Mouse (Mus musculus): ENCODE measurements around the gene Ctsh. TPM values are rescaled to one million over a fixed set of nuclear protein-coding genes. Genes with fewer than 3 reads are reported as not detected.

The Ctsh gene
- total RNA-seq, 2 experiments from 2014 or later, result 42.1 to 46.6 TPM

- intact Hi-C loops (cut with DNase I), result no loop called here
- no peak for DNase-seq
These were observed 53.0 kb downstream of the Ctsh start for GRCm38 (mm10) chr9:90106915-90107314.

- no peak for DNase-seq
- intact Hi-C loops (cut with DNase I), result no loop called here
These were observed 54.3 kb downstream of the Ctsh start for GRCm38 (mm10) chr9:90108272-90108671.

- intact Hi-C loops (cut with DNase I), result no loop called here
- DNase-seq, result no peak
These were observed 55.4 kb downstream of the Ctsh start for GRCm38 (mm10) chr9:90109386-90109785.

DNA sequence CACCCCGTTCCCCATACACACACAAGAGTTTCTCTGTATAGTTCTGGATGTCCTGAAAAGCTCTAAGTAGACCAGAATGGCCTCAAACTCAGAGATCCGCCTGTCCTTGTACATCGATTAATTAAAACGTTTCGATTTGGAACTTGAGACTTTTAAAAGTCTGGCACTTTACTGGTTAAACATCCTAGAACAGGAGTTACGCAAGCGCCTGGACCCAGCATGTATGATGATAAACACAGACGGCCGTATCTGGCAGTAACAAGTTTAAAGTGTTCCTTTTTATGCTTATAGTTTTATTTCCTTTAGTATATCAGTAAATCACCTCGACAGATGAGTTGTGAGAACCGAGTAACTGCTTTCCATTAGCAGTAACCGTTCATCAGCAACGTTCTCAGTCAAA, 59.2 kb downstream of the Ctsh start:
- intact Hi-C loops (cut with DNase I), result loop anchor here (1.0 kb wide), 1 partner anchor 13 kb away; no protein-coding TSS in a partner anchor
- DNase-seq, result no peak

DNA sequence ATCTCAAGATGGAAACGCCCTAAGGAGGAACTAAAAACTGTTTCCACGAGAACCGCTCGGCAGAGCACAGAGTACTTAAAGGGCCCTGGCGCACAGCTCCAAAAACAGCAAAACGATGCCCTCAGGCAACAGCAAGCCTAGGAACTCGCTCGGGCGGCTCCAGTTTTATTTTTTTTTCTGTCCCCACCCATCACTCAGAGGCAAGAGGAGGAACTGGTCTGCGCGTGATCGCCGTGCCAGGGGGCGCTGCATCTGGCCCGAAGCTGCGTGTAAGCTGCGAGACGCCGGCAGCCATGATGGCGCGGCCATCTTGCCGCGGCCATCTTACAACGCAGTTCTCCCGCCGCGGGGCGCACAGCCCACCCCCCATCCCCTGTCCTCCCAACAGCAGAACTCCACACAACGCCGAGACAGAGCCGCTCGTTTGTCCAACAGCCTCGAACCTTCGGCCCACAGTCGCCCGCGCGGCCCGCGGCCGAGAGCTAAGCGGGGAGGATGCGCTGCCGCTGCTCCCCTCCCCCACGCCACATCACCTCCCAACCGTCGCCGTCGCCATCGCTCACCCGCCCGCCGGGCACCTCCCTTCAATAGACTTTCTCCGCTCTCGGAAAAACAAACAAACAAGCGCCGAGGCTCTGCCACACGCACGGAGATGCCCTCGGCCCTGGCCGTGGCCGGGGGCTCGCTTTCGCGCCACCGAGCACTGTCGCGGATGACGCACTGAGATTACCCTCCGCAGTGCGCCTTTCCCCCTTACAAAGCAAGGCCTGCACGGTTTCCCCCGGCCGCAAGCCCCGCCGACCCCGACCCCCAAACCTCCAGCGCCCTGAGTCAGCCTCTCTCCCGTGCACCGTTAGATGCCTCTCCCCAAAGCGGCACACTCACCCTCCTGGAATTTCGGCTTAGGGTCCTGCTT, 60.0 kb downstream of the Ctsh start:
- intact Hi-C loops (cut with DNase I), result loop anchor here (1.0 kb wide), 1 partner anchor 12 kb away; no protein-coding TSS in a partner anchor
- DNase-seq, result peak; percentile 93 to 94

- intact Hi-C loops (cut with DNase I), result no loop called here
- DNase-seq, result peak; percentile 97 to 98
These were observed 60.8 kb downstream of the Ctsh start, which contains the start of gene Morf4l1 for GRCm38 (mm10) chr9:90114567-90115307. Gene Morf4l1, minus strand, starts transcription at chr9:90114774.

DNA sequence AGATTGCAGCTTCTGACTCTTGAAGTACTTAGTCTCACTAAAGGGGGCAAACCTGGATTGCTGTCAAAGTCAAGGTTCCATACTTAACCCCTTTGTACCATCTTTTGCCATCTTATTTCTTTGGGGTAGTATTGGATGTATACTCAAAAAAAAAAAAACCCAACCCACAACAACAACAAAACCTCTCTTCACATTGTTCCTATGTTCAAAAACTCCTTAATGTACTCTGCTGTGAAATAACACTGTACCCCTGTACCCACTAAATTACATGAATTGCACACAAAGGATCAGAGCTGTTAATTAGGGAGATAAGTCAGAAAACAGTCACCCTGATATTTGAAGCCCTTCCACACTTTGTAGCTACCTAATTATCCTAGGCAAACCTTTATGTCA, 61.4 kb downstream of the Ctsh start:
- intact Hi-C loops (cut with DNase I), result no loop called here
- DNase-seq, result no peak

GRCm38 (mm10) chr9:90117234-90117633, 63.3 kb downstream of the Ctsh start:
- no peak for DNase-seq
- intact Hi-C loops (cut with DNase I), result no loop called here

DNA sequence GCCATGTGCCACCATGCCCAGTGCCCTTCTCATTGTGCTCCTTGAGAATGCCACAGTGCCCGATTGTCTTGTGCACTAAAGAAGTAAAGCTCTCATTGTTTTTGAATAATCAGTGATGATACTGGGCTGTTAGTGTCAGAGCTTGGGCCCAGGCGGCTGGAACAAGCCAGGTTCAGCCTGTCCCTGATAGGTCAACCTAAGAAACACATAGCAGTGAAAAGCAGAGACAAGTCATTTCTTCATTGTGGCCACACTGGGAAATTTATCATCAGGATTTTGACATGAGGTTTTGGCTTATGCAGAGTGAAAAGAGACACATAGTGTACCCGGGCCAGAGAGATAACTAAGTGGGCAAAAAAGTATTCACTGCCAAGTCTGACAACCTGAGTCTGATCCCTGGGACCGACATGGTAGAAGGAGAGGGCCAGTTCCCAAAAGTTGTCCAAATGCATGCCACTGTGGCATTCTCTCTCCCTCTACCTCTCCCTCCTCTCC, 68.3 kb downstream of the Ctsh start:
- intact Hi-C loops (cut with DNase I), result no loop called here
- peak in 1 of 2 experiments; percentile 26 for DNase-seq

DNA sequence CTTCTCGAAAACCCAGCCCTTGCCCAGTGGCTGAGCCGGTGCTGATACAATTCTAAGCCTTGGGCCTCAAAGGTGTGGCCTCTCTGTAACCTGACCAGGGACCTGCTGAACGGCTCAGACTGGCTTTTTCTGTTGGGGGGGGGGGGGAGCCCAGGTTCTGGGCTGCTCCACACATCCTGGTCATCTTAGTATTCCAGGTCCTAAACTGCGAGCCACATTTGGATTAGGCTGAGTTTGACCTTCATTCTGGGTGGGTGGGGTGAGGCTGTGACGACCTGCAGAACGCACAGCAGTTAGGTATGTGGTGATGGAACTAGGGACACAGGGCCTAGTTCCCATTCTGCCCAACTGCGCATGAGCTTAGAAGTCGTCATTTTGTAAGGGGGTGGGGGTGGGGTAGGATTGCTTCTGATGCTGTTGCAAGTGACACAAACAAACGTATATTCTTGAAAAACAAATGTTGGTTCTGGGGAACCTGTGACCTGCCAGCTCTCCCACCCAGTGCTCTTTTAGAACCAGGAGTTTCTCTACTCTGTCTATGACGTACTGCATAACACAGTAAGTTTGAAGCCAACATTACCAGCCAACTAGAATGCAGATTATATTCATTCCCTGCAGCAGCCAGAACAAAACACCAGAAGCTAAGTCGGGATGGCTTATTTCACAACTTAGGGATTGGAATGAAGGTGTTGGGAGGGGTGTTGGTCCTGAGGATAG, 70.4 kb downstream of the Ctsh start:
- intact Hi-C loops (cut with DNase I), result no loop called here
- no peak for DNase-seq

GRCm38 (mm10) chr9:90124873-90125245, 70.9 kb downstream of the Ctsh start:
- peak; percentile 50 to 55 for DNase-seq

More at GRCm38 (mm10) chr9:90124873-90125245, 70.9 kb downstream of the Ctsh start:
- intact Hi-C loops (cut with DNase I), result no loop called here

Other genes starting within 250 kb of the Ctsh start
- gene Rasgrf1, start 144.2 kb upstream of the Ctsh start, total RNA-seq (2021), result not detected
- gene Morf4l1, start 60.6 kb downstream of the Ctsh start, total RNA-seq (2021), result 100 to 1,000 TPM; 292 to 311 TPM
- gene Adamts7, start 108.9 kb downstream of the Ctsh start, total RNA-seq (2021), result 10 to 100 TPM; 21.8 to 24.0 TPM
- gene Tbc1d2b, start 216.7 kb downstream of the Ctsh start, total RNA-seq (2021), result 10 to 100 TPM; 16.8 to 21.6 TPM

Measured in heart, postnatal 10 days (tissue).